Mouse (Mus musculus): ENCODE measurements around the gene Pde3a. TPM values are rescaled to one million over a fixed set of nuclear protein-coding genes. Genes with fewer than 3 reads are reported as not detected.
A peak's percentile ranks its signal among the peaks of the same experiment; 100 is the strongest.
"Not testable (repeated sequence)": the region's sequence is repeated elsewhere in the genome, so short reads cannot be mapped to it uniquely, and the experiment has no call there.

Gene Pde3a
- polyA plus RNA-seq, 1 experiment, result 2.7 TPM

GRCm38 (mm10) chr6:141307326-141307725, 58.3 kb downstream of the Pde3a start:
- DNase-seq (ENCODE audit: low read depth), result no peak
- TF ChIP-seq CTCF (IDR thresholded peaks at IDR 0.05; ENCODE audit: borderline replicate concordance, extremely low read depth, insufficient read depth, insufficient read length) (no peak), POLR2A (IDR thresholded peaks at IDR 0.05; ENCODE audit: borderline replicate concordance, extremely low read depth, insufficient read depth, insufficient read length, poor library complexity, severe bottlenecking) (no peak)

- no peak for DNase-seq (ENCODE audit: low read depth)
- TF ChIP-seq POLR2A (IDR thresholded peaks at IDR 0.05; ENCODE audit: borderline replicate concordance, extremely low read depth, insufficient read depth, insufficient read length, poor library complexity, severe bottlenecking) (no peak), CTCF (IDR thresholded peaks at IDR 0.05; ENCODE audit: borderline replicate concordance, extremely low read depth, insufficient read depth, insufficient read length) (no peak)
Observed at GRCm38 (mm10) chr6:141308451-141308850, 59.4 kb downstream of the Pde3a start.

- no peak for DNase-seq (ENCODE audit: low read depth)
- TF ChIP-seq POLR2A (IDR thresholded peaks at IDR 0.05; ENCODE audit: borderline replicate concordance, extremely low read depth, insufficient read depth, insufficient read length, poor library complexity, severe bottlenecking) (no peak), CTCF (IDR thresholded peaks at IDR 0.05; ENCODE audit: borderline replicate concordance, extremely low read depth, insufficient read depth, insufficient read length) (peak; percentile 15; the same call in 1 of the 2 replicates)
Observed at GRCm38 (mm10) chr6:141309872-141310271, 60.8 kb downstream of the Pde3a start.

GRCm38 (mm10) chr6:141310351-141310750, 61.3 kb downstream of the Pde3a start:
- no peak for DNase-seq (ENCODE audit: low read depth)

GRCm38 (mm10) chr6:141311615-141312014, 62.5 kb downstream of the Pde3a start:
- no peak for DNase-seq (ENCODE audit: low read depth)
- TF ChIP-seq CTCF (IDR thresholded peaks at IDR 0.05; ENCODE audit: borderline replicate concordance, extremely low read depth, insufficient read depth, insufficient read length) (no peak), POLR2A (IDR thresholded peaks at IDR 0.05; ENCODE audit: borderline replicate concordance, extremely low read depth, insufficient read depth, insufficient read length, poor library complexity, severe bottlenecking) (no peak)

More at GRCm38 (mm10) chr6:141310351-141310750, 61.3 kb downstream of the Pde3a start:
- TF ChIP-seq POLR2A (IDR thresholded peaks at IDR 0.05; ENCODE audit: borderline replicate concordance, extremely low read depth, insufficient read depth, insufficient read length, poor library complexity, severe bottlenecking), result no peak
- no peak for TF ChIP-seq CTCF (IDR thresholded peaks at IDR 0.05; ENCODE audit: borderline replicate concordance, extremely low read depth, insufficient read depth, insufficient read length)

- TF ChIP-seq POLR2A (IDR thresholded peaks at IDR 0.05; ENCODE audit: borderline replicate concordance, extremely low read depth, insufficient read depth, insufficient read length, poor library complexity, severe bottlenecking) (no peak), CTCF (IDR thresholded peaks at IDR 0.05; ENCODE audit: borderline replicate concordance, extremely low read depth, insufficient read depth, insufficient read length) (peak; percentile 5; the same call in 1 of the 2 replicates)
- DNase-seq (ENCODE audit: low read depth), result no peak
Observed at GRCm38 (mm10) chr6:141313112-141313511, 64.0 kb downstream of the Pde3a start.

- TF ChIP-seq CTCF (IDR thresholded peaks at IDR 0.05; ENCODE audit: borderline replicate concordance, extremely low read depth, insufficient read depth, insufficient read length) (no peak), POLR2A (IDR thresholded peaks at IDR 0.05; ENCODE audit: borderline replicate concordance, extremely low read depth, insufficient read depth, insufficient read length, poor library complexity, severe bottlenecking) (no peak)
- DNase-seq (ENCODE audit: low read depth), result peak; percentile 56
Observed at GRCm38 (mm10) chr6:141318440-141318839, 69.4 kb downstream of the Pde3a start.

- DNase-seq (ENCODE audit: low read depth), result no peak
- no peak for TF ChIP-seq CTCF (IDR thresholded peaks at IDR 0.05; ENCODE audit: borderline replicate concordance, extremely low read depth, insufficient read depth, insufficient read length)
- no peak for TF ChIP-seq POLR2A (IDR thresholded peaks at IDR 0.05; ENCODE audit: borderline replicate concordance, extremely low read depth, insufficient read depth, insufficient read length, poor library complexity, severe bottlenecking)
Observed at GRCm38 (mm10) chr6:141321253-141321652, 72.2 kb downstream of the Pde3a start.

- TF ChIP-seq CTCF (IDR thresholded peaks at IDR 0.05; ENCODE audit: borderline replicate concordance, extremely low read depth, insufficient read depth, insufficient read length) (no peak), POLR2A (IDR thresholded peaks at IDR 0.05; ENCODE audit: borderline replicate concordance, extremely low read depth, insufficient read depth, insufficient read length, poor library complexity, severe bottlenecking) (no peak)
Observed at GRCm38 (mm10) chr6:141322961-141323360, 73.9 kb downstream of the Pde3a start.

GRCm38 (mm10) chr6:141327134-141327533, 78.1 kb downstream of the Pde3a start:
- not testable (repeated sequence) for DNase-seq (ENCODE audit: low read depth)

More at GRCm38 (mm10) chr6:141322961-141323360, 73.9 kb downstream of the Pde3a start:
- DNase-seq (ENCODE audit: low read depth), result no peak

- no peak for DNase-seq (ENCODE audit: low read depth)
- TF ChIP-seq CTCF (IDR thresholded peaks at IDR 0.05; ENCODE audit: borderline replicate concordance, extremely low read depth, insufficient read depth, insufficient read length) (no peak), POLR2A (IDR thresholded peaks at IDR 0.05; ENCODE audit: borderline replicate concordance, extremely low read depth, insufficient read depth, insufficient read length, poor library complexity, severe bottlenecking) (no peak)
Observed at GRCm38 (mm10) chr6:141328071-141328470, 79.0 kb downstream of the Pde3a start.

- TF ChIP-seq POLR2A (IDR thresholded peaks at IDR 0.05; ENCODE audit: borderline replicate concordance, extremely low read depth, insufficient read depth, insufficient read length, poor library complexity, severe bottlenecking) (no peak), CTCF (IDR thresholded peaks at IDR 0.05; ENCODE audit: borderline replicate concordance, extremely low read depth, insufficient read depth, insufficient read length) (no peak; the same call in 1 of the 2 replicates)
- no peak for DNase-seq (ENCODE audit: low read depth)
Observed at GRCm38 (mm10) chr6:141331464-141331863, 82.4 kb downstream of the Pde3a start.
